Mouse (Mus musculus): ENCODE data around the gene Il25.
A peak's percentile ranks its signal among the peaks of the same experiment; 100 is the strongest.
"Not testable (repeated sequence)": the region's sequence is repeated elsewhere in the genome, so short reads cannot be mapped to it uniquely, and the experiment has no call there.

Il25 gene

DNA sequence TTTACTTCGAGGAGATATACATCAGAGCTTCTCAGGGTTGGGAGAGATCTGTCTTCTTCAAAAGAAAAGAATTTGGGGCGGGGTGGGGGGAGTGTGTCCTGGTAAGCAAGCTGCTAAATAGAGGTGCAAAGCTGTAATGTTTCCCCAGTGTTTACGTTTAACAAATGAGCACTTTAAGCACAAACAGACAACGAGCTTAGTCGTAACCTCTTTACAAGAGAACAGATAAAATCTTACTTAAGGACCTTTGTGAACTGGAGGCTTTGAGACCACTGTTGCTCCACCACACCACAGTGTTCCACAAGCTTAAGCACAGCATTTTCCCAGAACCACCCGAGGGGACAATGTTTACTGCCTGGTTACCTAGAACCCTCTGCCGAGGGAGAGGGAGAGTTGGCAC is 5.2 kb upstream of the Il25 start:
- no peak for DNase-seq

DNA sequence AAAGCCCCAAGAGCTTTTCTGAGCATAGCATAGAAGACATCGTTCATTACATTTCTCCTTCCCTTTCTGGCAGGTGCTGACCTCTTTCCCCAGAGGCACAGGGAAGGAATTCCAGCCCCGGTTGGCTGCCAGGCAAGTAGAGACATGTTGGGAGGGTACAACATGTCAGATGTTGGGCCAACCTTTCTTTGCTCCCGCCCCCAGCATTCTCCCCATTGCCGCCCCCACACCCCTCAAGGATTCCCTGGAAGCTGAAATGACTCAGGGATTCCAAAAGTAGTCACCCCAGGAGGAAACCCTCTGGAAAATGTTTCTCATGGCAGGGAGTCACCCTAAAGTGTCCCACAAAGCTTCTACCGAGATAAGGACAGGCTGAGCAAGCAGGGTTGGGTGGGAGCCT is 2.7 kb upstream of the Il25 start:
- DNase-seq = no peak

DNA sequence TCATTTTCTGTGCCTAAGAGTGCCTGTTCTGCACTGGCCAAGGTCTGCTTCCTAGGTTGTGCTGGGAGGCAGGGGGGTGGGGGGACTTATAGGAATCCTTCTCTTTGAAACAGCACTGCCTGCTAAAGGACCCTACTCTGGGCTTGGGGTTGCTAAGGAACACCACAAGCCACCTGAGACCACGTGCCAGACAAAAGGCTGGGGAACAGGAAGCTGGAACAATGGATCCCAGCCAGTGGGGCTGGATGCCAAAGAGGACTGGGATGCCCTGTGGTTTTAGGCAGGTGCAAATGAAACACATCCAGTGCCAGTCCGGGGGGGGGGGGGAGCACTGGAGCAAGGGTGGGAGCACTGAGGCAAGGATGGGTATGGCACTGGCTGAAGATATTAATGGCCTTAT is 2.1 kb upstream of the Il25 start:
- DNase-seq = no peak

DNA sequence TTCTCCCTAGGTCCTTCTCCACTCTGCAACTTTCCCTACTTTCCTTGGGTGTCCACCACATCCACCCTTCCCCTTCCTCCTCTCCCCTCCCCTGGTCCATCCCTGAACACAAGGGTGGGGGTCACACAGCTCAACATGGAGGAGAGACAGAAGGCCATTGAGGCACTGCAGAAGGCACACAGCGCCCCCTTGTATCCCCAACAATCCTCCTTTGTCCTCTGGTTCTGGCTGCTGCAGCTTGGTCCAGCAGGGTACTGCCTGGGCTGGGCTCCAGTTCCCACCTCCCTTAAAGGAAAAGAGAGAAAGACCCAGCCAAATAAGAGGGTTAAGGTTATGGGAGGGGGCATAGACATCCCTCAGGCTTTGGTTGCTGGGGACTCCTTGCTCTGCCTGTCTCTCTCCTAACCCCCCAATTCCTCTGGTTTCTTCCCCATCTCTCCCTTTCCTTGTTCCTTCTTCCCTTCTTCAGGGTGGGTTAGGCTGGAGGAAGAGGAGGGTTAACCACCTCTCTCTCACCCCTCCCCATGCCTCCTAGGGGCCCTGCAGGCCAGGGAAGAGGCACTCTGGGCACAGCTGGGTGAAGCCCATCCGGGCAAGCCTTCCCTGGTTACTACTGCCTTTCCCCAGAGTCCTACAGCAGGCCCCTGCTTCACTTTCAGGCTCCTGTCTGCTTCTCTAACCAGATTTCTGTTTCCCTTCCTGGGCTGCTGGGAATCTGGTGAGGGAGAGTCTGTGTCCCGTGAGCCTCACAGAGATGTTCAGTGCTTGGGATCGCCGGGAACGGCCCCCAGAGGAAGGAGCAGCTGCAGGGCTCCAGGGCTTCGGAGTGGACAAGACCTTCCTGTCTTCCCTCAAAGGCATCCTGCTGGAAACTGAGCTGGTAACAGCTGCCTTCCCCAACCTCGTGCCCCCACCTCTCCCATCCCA is 3.7 kb downstream of the Il25 start, which contains the start of gene Cmtm5:
TSS of gene Cmtm5 (plus strand) at position 358 of the 927 bp plus-strand sequence.
- DNase-seq = no peak

DNA sequence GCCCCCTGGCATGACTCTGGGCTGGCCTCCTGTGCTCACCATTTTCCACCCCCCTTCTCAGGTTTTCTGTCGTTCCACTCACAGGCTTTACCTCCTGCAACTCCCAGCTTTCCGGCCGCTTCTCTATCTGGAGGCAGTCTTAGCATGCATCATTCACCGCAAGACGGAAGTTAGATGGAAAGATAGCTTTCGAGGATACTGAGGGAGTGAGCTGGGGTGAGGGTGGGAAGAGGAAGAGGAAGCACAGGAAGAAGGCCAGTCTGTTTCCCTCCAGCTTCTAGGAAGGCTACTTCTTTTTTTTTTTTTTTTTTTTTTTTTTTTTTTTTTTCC is 4.3 kb downstream of the Il25 start:
- no peak for DNase-seq

DNA sequence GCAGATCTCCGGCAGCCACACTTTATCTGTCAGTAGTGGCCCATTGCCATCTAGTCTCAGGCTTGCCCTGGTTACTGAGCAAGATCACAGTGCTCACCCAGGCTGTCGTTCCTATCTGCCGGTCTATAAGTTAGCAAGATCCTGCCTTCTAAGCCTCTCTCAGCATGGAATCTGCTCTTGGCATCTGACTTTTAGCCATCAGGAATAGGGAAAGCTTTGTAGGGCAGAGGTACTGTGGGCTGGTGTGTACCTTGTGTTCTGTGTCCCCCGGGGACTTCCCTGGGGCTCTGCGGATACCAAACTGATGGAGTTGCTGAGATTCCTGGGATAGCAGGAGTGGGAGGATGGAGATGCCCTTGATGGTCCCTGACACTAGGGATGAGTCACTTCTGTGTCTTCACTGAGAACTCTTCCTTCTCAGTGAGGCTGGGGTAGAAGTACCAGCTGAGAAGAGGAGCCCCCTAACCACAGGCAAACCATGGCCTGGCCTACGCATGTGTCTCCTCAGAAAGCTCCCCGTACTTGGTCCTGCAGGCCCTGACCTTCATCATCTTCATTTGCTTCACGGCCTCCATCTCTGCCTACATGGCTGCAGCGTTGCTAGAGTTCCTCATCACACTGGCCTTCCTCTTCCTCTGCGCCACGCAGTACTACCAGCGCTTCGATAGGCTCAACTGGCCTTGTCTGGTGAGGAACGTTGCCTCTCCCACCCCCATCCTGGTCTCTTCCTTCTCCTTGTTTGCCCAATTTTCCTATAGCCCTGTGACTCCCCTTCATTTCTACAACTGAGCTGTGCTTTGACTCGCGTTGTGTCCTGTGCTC is 5.1 kb downstream of the Il25 start:
- no peak for DNase-seq

DNA sequence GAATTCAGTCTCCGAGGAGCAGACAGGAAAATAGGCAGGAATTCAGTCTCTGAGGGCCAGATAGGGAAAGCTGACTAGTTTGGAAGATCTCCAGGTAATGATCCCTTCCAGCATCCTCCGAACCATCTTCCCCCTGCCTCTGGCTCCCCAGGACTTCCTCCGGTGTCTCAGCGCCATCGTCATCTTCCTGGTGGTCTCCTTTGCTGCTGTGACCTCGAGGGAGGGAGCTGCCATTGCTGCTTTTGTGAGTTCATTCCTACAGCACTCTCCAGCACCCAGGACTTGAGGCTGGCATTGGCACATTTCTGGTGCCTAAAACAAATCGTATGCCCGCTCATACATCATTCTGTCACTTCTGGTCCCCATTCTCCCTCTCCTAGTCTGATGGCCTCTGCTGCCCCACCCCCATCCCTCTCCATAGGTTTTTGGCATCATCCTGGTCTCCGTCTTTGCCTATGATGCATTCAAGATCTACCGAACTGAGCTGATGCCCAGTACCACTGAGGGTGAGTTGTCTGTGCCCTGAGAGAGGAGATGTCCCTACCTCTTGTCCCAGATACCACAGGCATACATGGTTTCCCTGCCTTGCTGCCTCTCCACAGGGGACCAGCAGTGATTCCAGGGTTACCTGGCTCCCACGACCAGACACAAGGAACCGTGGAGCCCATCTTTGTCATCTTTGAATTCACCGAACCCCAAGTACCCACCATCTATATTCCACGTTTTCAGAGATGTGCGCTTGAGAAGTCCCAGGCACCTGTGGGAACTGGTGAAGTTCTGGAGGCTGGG is 6.1 kb downstream of the Il25 start:
- DNase-seq = no peak

DNA sequence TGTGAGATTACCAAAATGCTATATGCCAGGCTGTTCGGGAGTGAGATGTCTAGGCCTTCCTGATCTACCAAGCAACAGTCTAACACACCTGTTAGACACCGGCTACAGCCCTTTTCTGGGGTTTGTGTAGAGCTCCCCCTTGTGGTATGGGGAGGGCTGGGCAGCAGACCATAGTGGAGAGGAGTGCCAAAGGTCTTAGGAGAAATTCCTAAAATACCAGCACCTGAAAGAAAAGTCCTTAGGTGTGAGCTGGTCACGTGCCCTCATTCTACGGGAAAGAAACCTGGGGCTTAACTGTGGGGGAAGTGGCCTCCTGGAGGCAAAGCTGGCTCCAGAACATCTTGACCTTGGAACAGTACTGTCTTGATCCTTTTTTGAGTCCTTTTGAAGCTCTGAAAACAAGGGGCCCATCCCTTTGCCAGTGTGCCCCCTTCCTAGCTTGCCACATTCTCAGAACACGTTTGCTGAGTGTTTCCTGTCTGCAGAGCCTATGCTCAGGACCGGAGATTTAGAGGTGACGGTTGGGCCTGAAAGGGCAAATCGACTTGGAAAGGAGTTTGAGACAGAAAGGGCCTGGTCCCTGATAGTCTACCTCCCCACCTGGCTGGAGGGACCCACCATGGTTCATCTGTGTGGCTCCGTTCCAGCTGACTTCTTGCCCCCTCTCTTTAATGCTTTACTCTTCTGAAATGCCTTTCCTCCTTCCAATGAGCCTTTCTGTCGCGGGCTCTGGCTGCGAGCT is 7.1 kb downstream of the Il25 start:
- peak; percentile 62 for DNase-seq

DNA sequence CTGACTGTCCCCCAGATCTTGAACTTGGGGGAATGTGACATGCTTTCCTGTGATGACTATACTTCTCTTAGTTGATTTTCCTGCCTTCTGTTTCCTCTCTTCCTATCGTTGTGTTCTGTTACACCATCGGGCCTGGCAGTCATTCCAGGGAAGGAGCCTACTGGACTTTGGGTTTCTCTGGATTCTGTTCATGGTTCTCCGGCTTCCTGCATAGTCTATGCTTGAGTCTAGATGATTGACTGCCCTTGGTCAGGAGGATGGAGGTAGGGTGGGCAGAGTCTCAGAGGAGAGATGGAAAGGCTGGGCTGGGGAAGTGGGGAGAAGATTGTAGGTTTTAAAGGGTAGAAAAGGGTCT is 7.7 kb downstream of the Il25 start:
- DNase-seq = no peak

DNA sequence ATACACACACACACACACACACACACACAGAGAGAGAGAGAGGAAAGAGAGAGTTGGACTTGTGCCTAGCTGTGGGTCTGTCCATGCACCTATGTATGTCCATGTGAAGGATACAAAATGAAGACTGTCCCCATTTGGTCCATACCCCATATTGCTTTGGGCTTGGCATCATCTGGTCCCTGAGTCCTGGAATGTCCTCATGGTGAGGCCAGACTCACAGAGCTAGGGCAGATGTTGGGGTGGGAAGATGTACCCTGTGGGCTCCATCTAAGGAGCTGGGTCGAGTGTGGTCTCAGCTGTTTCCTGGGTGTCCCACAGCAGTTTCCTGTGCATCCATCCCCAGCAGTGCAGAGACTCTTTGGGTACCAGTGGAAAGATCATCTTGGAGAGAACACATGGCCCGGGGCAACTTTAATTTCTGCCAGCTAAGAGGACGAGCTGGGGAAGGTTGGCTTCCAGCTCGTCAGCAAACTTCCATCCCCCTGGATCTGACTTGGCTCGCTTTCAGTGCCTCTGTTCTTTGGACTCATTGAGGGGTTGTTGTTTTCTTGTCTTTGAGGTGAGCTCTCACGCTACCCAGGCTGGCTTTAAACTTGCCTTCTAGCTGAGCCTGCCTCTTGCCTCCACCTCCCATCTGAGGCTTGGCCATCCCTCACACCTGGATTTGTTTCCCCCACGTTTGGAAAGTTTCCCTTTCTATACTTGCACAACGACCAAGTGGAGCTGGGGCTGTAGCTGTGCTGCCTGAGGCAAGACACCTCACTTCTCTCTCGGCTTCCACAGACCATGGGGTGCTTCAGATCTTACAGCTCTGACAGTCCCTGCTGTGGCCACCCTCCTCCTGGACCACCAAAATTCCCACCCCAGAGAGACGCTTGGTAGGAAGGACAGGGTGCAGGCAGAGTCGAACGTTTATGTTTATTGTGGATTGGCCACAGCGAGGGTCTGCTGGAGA is 8.8 kb downstream of the Il25 start:
- no peak for DNase-seq

DNA sequence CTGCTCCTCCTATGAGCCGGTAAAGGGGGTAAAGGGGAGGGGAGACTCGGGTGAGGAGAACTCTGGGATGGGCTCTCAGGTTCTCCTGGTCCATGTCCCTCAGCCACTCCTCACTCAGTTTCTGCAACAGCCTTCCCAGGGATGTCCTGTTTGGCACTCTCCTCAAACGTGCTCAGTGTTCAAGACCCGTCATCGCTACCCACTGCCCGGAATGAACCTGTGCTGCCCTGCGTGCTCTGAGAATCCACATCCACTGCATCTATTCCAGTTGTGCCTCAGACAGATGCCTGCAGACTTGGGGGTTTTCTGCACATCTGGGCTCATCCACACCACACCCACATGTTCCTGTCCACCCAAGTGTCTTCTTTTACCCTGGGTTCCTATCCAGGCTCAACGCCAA is 10.0 kb downstream of the Il25 start:
- no peak for DNase-seq

DNA sequence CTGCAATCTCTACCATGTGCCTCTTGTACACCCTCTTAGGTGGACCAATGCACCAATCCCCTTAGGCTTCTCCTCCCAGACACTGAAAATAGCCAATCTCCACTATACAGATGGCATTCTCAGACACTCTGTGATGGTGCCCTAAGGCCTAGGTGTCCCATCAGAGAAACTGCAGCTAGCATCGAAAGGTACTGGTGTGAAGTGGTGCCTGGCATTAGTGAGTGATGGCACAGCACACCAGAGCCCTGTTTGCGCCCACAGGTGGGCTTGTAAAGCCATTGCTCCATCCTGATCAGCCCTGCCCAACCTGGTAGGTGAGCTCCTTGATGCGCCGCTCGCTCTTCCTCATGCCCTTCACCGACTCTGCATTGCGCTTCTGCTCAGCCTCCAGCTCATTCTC is 11.5 kb downstream of the Il25 start:
- DNase-seq = no peak

DNA sequence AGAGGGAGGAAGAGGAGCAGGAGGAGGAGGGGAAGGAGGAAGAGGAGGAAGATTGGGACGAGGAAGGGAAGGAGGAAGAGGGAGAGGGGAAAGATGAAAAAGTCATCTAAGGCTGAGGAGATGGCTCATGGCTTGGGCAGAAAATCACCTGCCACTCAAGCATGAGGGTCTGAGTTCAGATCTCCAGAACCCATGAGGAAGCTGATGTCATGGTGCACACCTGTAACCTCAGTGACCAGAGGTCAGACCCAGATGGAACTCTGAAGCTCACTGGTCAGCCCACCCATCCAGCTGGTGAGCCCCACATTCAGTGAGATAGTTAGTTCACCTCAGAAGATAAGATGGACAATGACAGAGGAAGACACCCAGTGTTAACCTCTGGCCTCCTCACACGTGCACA is 12.4 kb downstream of the Il25 start:
- DNase-seq = no peak

DNA sequence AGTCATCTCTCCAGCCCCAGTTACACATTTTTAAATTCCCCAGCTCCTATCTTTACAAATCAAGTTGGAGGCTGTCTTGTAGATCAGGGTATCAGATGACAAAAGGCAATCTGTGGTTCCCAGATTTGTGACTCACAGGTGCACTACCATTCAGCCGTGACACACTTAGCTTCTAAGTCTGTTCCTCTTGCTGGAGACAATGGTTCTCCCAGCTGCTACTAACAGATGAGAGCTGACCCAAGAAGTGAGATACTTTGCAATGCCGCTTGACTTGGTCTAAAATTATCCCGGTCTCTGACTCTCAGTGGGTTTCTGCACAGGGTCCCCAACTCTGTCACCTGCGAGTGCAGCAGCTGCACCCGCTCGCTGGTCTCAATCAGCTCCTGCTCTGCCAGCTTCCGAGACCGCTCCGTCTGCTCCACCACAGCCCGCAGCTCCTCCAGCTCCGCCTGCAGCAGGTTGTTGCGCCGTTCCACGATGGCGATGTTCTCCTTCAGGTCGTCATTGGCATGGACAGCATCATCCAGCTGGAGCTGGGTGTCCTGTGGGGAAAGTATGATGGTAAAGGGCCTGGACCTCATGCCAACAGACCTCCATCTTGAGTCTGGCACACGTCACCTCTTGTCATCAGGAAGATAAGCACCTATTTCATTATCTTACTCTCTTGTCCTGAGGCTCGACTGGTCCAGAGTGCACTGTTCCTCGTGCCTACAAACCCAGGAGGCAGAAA is 13.6 kb downstream of the Il25 start:
- no peak for DNase-seq

DNA sequence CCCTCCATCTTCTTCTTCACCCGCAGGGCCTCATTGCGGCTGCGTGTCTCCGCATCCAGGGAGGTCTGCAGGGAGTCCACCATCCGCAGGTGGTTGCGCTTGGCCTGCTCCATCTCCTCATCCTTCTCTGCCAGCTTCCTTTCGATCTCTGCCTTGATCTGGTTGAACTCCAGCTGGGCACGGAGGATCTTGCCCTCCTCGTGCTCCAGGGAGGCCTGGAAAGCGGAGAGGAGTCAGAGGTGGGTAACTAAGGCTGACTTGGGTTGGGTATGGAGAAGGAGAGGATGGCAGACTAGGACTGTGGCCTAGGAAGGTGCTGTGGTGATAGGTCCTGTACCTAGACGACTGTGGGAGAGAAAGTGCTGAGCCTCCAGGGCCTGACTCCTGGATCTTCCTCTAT is 14.5 kb downstream of the Il25 start:
- DNase-seq = not testable (repeated sequence)

DNA sequence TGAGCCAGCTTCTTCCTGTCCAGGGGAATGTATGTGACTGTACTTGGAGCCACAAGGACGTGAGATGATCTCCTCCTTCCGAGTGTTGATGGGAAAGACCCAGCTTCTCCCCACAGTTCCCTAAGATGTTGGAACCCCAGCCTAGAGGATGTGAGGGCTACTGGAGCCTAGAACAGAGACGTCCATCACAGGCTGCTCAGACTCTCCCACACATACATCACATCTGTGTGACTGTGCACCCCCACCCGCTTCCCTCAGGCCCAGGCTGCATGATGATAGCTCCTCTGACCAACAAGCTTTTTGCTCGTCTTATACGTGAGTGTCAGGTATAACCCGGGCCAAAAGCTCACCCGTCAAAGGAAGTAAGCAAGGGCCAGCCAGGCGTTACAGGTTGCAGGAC is 16.3 kb downstream of the Il25 start:
- DNase-seq = no peak

DNA sequence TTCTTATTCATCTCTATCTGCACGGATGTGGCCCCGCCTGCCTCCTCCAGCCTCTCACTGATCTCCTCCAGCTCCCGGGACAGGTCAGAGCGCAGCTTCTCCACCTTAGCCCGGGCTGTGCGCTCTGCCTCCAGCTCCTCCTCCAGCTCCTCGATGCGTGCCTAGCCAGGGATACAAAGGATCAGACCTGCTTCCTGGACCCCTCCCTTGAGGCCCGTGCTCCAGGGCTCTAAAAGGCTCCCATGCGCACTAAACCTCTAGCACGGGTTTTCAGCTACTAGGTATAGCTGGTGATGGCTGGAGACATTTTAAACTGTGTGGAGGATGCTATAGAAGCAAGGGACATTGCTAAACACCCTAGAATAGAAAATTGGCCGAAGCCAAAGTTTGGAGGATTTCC is 18.0 kb downstream of the Il25 start:
- no peak for DNase-seq

DNA sequence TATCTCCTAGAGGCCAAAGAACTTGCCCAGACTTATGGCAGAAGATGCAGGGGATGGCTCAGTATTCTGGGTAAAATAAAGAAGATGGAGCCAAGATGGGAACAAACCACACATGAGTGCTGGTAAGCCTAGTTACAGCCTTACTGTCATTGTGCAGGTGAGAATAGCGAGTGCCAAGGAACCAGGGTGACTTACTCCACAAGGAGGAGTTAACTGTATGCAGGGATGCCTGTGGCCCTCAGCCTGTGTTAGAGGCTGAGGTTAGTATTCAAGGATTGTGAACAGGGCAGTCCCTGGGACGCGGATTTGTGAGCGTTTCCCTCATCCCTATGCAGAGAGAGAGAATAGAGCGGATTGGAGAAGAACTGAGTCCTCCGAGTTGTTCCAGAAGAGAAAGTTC is 19.1 kb downstream of the Il25 start:
- no peak for DNase-seq

DNA sequence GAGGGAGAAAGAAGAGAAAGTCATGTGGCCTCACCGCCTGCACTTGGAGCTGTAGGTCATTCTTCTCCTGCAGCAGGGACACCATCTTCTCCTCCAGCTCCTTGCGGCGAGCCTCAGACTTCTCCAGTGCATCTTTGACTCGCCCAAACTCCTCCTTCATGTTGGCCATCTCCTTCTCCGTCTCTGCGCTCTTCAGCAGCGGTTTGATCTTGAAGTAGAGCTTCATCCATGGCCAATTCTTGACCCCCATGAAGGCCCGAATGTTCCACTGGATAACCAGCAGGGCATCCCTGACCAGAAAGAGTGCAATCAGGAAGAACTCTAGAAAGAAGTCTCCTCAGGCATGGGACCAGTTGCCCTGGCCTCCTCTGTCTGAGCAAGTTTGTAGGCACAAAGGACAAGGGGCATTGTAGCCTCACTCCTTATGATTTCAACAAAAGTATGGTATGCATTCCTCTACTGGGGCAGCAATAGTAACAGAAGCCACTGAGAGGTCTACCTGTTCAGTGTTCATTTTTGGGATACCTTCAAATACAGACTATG is 21.2 kb downstream of the Il25 start:
- no peak for DNase-seq

DNA sequence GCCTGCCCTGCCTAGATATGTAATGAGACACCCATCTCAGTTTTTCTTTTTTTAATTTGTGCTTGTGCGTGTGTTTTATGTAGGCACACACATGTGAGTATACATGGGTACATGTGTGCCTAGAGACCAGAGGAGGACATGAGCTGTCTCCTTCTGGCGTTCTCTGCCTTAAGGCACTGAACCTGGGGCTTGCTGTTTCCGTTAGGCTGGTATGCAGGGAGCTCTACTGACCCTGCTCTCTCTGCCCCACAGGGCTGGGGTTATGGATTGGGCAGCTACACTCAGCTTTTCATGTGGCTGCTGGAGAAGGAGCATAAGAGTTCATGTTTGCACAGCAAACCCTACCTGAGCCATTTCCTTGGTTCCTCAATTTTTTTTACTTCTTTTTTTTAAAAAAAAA is 22.0 kb downstream of the Il25 start:
- DNase-seq = no peak

DNA sequence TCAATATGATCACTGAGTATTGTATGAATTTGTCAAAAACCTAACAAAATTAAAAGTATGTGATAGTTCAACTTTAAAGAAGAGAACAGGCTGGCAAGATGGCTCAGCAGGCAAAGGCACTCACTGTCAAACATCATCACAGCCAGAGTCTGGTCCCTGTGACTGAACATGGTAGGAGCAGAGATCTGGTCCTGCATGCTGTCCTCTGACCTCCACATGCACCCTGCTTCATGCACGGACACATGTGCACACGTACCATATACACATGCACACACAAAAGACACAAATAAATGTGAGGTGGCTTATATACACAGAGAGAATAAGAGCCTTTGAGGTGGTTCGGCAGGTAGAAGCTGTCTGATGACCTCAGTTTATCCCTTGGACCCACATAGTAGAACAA is 23.0 kb downstream of the Il25 start:
- no peak for DNase-seq

Measured in liver (tissue).